In genomic region chr6:125097346-125097689, GRCm38 (mm10) we compare ENCODE assay signal across 7 mouse cellular contexts. TPM values are rescaled to one million over a fixed set of nuclear protein-coding genes. Genes with fewer than 3 reads are reported as not detected.
DNase-seq lines count a peak whose midpoint lies in the region; ATAC-seq and TF ChIP-seq lines count a peak whose summit lies in the region.

No protein-coding gene starts in this region.

- peak overlapping the region; percentile 96 for H3K27ac ChIP-seq in embryonic facial prominence, embryonic 12.5 days
- H3K27ac ChIP-seq in limb, embryonic 11.5 days (replicated peaks; ENCODE audit: low read depth, low read length), result peak overlapping the region; percentile 95
- no peak overlapping the region for H3K27ac ChIP-seq in small intestine, adult 2 months (ENCODE audit: insufficient read depth, low read depth, low read length)

- peaks cover 33% of the 10 kb centered on the region for H3K4me1 ChIP-seq in embryonic facial prominence, embryonic 12.5 days
- H3K4me1 ChIP-seq in limb, embryonic 11.5 days (ENCODE audit: control insufficient read depth, insufficient read depth, low read length), result peaks cover 26% of the 10 kb centered on the region
- H3K4me1 ChIP-seq in small intestine, adult 2 months (ENCODE audit: control insufficient read depth, insufficient read depth, insufficient read length, low read length), result peaks cover 16% of the 10 kb centered on the region

- ATAC-seq in embryonic facial prominence, embryonic 12.5 days (ENCODE audit: insufficient number of reproducible peaks, insufficient read depth, low FRiP score, low TSS enrichment), result no peak
- ATAC-seq in limb, embryonic 11.5 days (ENCODE audit: insufficient number of reproducible peaks, low FRiP score, low TSS enrichment, low read depth), result no peak

- H3K4me2 ChIP-seq in embryonic facial prominence, embryonic 12.5 days (replicated peaks), result peak overlapping the region; percentile 88
- peak overlapping the region; percentile 94 for H3K4me2 ChIP-seq in limb, embryonic 11.5 days (ENCODE audit: low read depth, severe bottlenecking)

- H3K27me3 ChIP-seq in embryonic facial prominence, embryonic 12.5 days, result no peaks in the 10 kb centered on the region
- no peaks in the 10 kb centered on the region for H3K27me3 ChIP-seq in limb, embryonic 11.5 days (ENCODE audit: control insufficient read depth, insufficient read depth, low read length)
- H3K27me3 ChIP-seq in small intestine, adult 2 months (ENCODE audit: control insufficient read depth, insufficient read depth, low read length), result no peaks in the 10 kb centered on the region

- TF ChIP-seq POLR2A in small intestine, adult 2 months (IDR thresholded peaks at IDR 0.05; ENCODE audit: low read depth, low read length), result no peak

- H3K36me3 ChIP-seq in embryonic facial prominence, embryonic 12.5 days, result peaks cover 43% of the 10 kb centered on the region
- peaks cover 25% of the 10 kb centered on the region for H3K36me3 ChIP-seq in limb, embryonic 11.5 days (ENCODE audit: control insufficient read depth, insufficient read depth, low read length)
- H3K36me3 ChIP-seq in small intestine, adult 2 months (ENCODE audit: control insufficient read depth, insufficient read depth, low read length), result peaks cover 34% of the 10 kb centered on the region

- no peaks in the 10 kb centered on the region for H3K9me3 ChIP-seq in embryonic facial prominence, embryonic 12.5 days
- H3K9me3 ChIP-seq in limb, embryonic 11.5 days (ENCODE audit: control insufficient read depth, low read length), result no peaks in the 10 kb centered on the region

- TF ChIP-seq CTCF in small intestine, adult 2 months (IDR thresholded peaks at IDR 0.05; ENCODE audit: extremely low read depth, insufficient read length, insufficient replicate concordance, low read depth, low read length), result no peak

- peak overlapping the region; percentile 97 for H3K9ac ChIP-seq in embryonic facial prominence, embryonic 12.5 days
- peak overlapping the region; percentile 89 for H3K9ac ChIP-seq in limb, embryonic 11.5 days (ENCODE audit: low read length)

- H3K4me3 ChIP-seq in embryonic facial prominence, embryonic 12.5 days, result peak overlapping the region; percentile 100
- H3K4me3 ChIP-seq in limb, embryonic 11.5 days (ENCODE audit: low read depth, low read length), result peak overlapping the region; percentile 100
- peak overlapping the region; percentile 78 for H3K4me3 ChIP-seq in small intestine, adult 2 months (ENCODE audit: low read depth, low read length)

- DNase-seq in layer of hippocampus, postnatal 36 days, result peak; percentile 34 to 48
- no peak for DNase-seq in layer of hippocampus, postnatal 14 days (ENCODE audit: low spot score in 2 of 2)
- peak; percentile 47 for DNase-seq in NIH3T3 (ENCODE audit: low read depth)
- DNase-seq in limb, embryonic 11.5 days (ENCODE audit: low spot score), result peak; percentile 40
- no peak for DNase-seq in thymus, postnatal 36 days

- 2% methylated on average over 12 of the region's 12 CpGs for WGBS in embryonic facial prominence, embryonic 12.5 days
- 1% methylated on average over 12 of the region's 12 CpGs for WGBS in limb, embryonic 11.5 days
- 1% methylated on average over 12 of the region's 12 CpGs for WGBS in small intestine, adult 2 months

RNA-seq across cellular contexts. Expression of gene Chd4, which starts 1.5 kb away (rescaled TPM):
- 100 to 1,000 TPM; 172 to 173 TPM for total RNA-seq in layer of hippocampus, postnatal 36 days (2021)
- total RNA-seq in layer of hippocampus, postnatal 14 days (2021), result 100 to 1,000 TPM; 173 to 193 TPM
- polyA plus RNA-seq in embryonic facial prominence, embryonic 12.5 days (2016; fragmentation: Nextera tagmentation; extraction: Ambion mirVana), result 90.0 and 104 TPM in 2 replicates
- polyA plus RNA-seq in limb, embryonic 11.5 days (2014; fragmentation: Nextera tagmentation; extraction: Ambion mirVana), result 110 and 117 TPM in 2 replicates
- 39.9 and 64.3 TPM in 2 replicates for polyA plus RNA-seq in small intestine, adult 2 months (2012; rRNA removed)

RNA-seq across cellular contexts. Expression of gene Lpar5, which starts 29.6 kb away (rescaled TPM):
- under 1 TPM; 0.53 to 0.75 TPM for total RNA-seq in layer of hippocampus, postnatal 36 days (2021)
- 1 to 10 TPM in 1 of 2 experiments, under 1 TPM in 1; 0.94 to 1.6 TPM for total RNA-seq in layer of hippocampus, postnatal 14 days (2021)
- 0.53 and 0.61 TPM in 2 replicates for polyA plus RNA-seq in embryonic facial prominence, embryonic 12.5 days (2016; fragmentation: Nextera tagmentation; extraction: Ambion mirVana)
- polyA plus RNA-seq in limb, embryonic 11.5 days (2014; fragmentation: Nextera tagmentation; extraction: Ambion mirVana), result 0.32 TPM in 1 of 2 replicates, not detected in the other
- polyA plus RNA-seq in small intestine, adult 2 months (2012; rRNA removed), result 133 and 223 TPM in 2 replicates

RNA-seq across cellular contexts. Expression of gene Nop2, which starts 34.4 kb away (rescaled TPM):
- total RNA-seq in layer of hippocampus, postnatal 36 days (2021), result 10 to 100 TPM; 30.2 to 34.4 TPM
- 10 to 100 TPM; 29.2 to 30.5 TPM for total RNA-seq in layer of hippocampus, postnatal 14 days (2021)
- 68.0 and 70.1 TPM in 2 replicates for polyA plus RNA-seq in embryonic facial prominence, embryonic 12.5 days (2016; fragmentation: Nextera tagmentation; extraction: Ambion mirVana)
- polyA plus RNA-seq in limb, embryonic 11.5 days (2014; fragmentation: Nextera tagmentation; extraction: Ambion mirVana), result 71.4 and 76.3 TPM in 2 replicates
- polyA plus RNA-seq in small intestine, adult 2 months (2012; rRNA removed), result 6.5 and 7.8 TPM in 2 replicates

RNA-seq across cellular contexts. Expression of gene Iffo1, which starts 47.7 kb away (rescaled TPM):
- 10 to 100 TPM; 67.5 to 68.9 TPM for total RNA-seq in layer of hippocampus, postnatal 36 days (2021)
- 10 to 100 TPM; 64.7 to 73.2 TPM for total RNA-seq in layer of hippocampus, postnatal 14 days (2021)
- 19.1 and 24.0 TPM in 2 replicates for polyA plus RNA-seq in embryonic facial prominence, embryonic 12.5 days (2016; fragmentation: Nextera tagmentation; extraction: Ambion mirVana)
- 12.7 and 14.5 TPM in 2 replicates for polyA plus RNA-seq in limb, embryonic 11.5 days (2014; fragmentation: Nextera tagmentation; extraction: Ambion mirVana)
- polyA plus RNA-seq in small intestine, adult 2 months (2012; rRNA removed), result 7.0 and 13.0 TPM in 2 replicates

RNA-seq across cellular contexts. Expression of gene Acrbp, which starts 47.8 kb away (rescaled TPM):
- 10 to 100 TPM; 13.4 to 17.8 TPM for total RNA-seq in layer of hippocampus, postnatal 36 days (2021)
- 1 to 10 TPM; 6.2 to 8.1 TPM for total RNA-seq in layer of hippocampus, postnatal 14 days (2021)
- polyA plus RNA-seq in embryonic facial prominence, embryonic 12.5 days (2016; fragmentation: Nextera tagmentation; extraction: Ambion mirVana), result 17.6 and 21.0 TPM in 2 replicates
- polyA plus RNA-seq in limb, embryonic 11.5 days (2014; fragmentation: Nextera tagmentation; extraction: Ambion mirVana), result 13.3 and 16.1 TPM in 2 replicates
- polyA plus RNA-seq in small intestine, adult 2 months (2012; rRNA removed), result 7.5 and 18.2 TPM in 2 replicates

Comparison
In these comparisons a context has a peak if more than half of its experiments do, and no peak if none do; other contexts are left out.
1. DNase-seq: peak in layer of hippocampus, postnatal 36 days (2 of 2), NIH3T3 (single experiment) and limb, embryonic 11.5 days (single experiment); none in layer of hippocampus, postnatal 14 days (0 of 2) and thymus, postnatal 36 days (0 of 2).
2. RNA of gene Lpar5, which starts 29.6 kb away (polyA plus RNA-seq): 133 to 223 TPM in small intestine, adult 2 months; 0.53 to 0.61 TPM in embryonic facial prominence, embryonic 12.5 days and 0.32 TPM in limb, embryonic 11.5 days; every median in the first group is over 10 times any median in the second.
3. Peak in every context shown above with its lines, with median percentiles within 50 percentile points of each other: H3K4me3 ChIP-seq.